ENCODE assay signal across 8 mouse cellular contexts in the genomic region with DNA sequence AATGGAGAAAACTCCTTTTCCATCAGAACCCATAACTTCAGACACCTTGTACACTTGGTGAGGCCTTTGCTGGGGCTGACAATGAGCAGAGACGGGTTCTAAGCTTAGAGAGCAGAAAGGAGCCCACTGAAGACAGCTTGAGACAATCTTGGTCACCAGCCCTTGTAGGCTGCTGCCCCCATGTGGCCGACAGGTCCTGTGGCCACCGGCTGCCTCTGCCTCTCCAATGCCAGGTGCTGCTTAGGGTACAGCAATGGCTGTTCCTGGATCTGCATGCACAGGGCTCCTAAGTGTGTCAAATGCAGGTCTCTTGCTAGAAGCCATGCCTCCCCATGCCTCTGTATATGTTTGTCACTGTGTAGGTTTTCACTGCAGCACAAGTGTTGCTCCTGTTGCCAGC. TPM values are rescaled to one million over a fixed set of nuclear protein-coding genes. Genes with fewer than 3 reads are reported as not detected.
DNase-seq lines count a peak whose midpoint lies in the region; ATAC-seq and TF ChIP-seq lines count a peak whose summit lies in the region.

No protein-coding gene starts in this region.

- no peaks in the 10 kb centered on the region for H3K27me3 ChIP-seq in Patski
- no peaks in the 10 kb centered on the region for H3K27me3 ChIP-seq in hindbrain, embryonic 15.5 days

- H3K9ac ChIP-seq in hindbrain, embryonic 15.5 days: no peak overlapping the region

- no peaks in the 10 kb centered on the region for H3K4me1 ChIP-seq in hindbrain, embryonic 15.5 days (replicated peaks)

- TF ChIP-seq CTCF in Patski (IDR thresholded peaks at IDR 0.05): peak; percentile 95

- CTCF ChIA-PET in Patski (lab: Charles Lee): interaction anchor here (1.0 to 4.2 kb wide), 4 partner anchors 14 to 105 kb away, joined by 3 to 33 read pairs (median 6); no protein-coding TSS in a partner anchor

- POLR2A ChIA-PET in Patski (lab: Charles Lee): no interaction called here

- peaks cover 65% of the 10 kb centered on the region for H3K36me3 ChIP-seq in hindbrain, embryonic 15.5 days

- ATAC-seq in Patski: peak; percentile 66
- ATAC-seq in hindbrain, embryonic 15.5 days (ENCODE audit: low FRiP score, low read depth): peak; percentile 78

- no peak for DNase-seq in Patski (ENCODE audit: low read depth, low spot score)
- DNase-seq in cerebellum, postnatal 10 days: peak; percentile 89 to 90
- peak; percentile 63 to 73 for DNase-seq in frontal cortex, postnatal 25 days (ENCODE audit: low spot score in 2 of 2)
- peak; percentile 36 for DNase-seq in left cerebral cortex, adult 11 months (ENCODE audit: low spot score)
- peak; percentile 85 to 89 for DNase-seq in lung, postnatal 4 days
- DNase-seq in right cerebral cortex, adult 2 months (ENCODE audit: low spot score in 2 of 2): peak; percentile 77 to 81
- peak; percentile 74 for DNase-seq in urinary bladder, postnatal 14 days (ENCODE audit: low spot score)

- H3K4me3 ChIP-seq in hindbrain, embryonic 15.5 days: no peak overlapping the region

- no peak overlapping the region for H3K27ac ChIP-seq in hindbrain, embryonic 15.5 days (replicated peaks)

- in situ Hi-C loops in Patski (cut with MboI; ENCODE audit: low pct_unique_long_range_greater_than_20kb): loop anchor here (5.0 to 10.0 kb wide), 2 partner anchors 99 to 191 kb away; no protein-coding TSS in a partner anchor

- no peak overlapping the region for H3K4me2 ChIP-seq in hindbrain, embryonic 15.5 days

- no peaks in the 10 kb centered on the region for H3K9me3 ChIP-seq in hindbrain, embryonic 15.5 days

- WGBS in hindbrain, embryonic 15.5 days: 27% methylated on average over 3 of the region's 3 CpGs

RNA-seq across cellular contexts. Expression of a gene that starts 47.0 kb away (rescaled TPM):
- 6.7 TPM for polyA plus RNA-seq in Patski (2021)
- 6.4 and 6.9 TPM in 2 replicates for polyA plus RNA-seq in hindbrain, embryonic 15.5 days (2015; fragmentation: Nextera tagmentation; extraction: Ambion mirVana)

RNA-seq across cellular contexts. Expression of a gene that starts 55.4 kb away (rescaled TPM):
- polyA plus RNA-seq in Patski (2021): 63.4 TPM
- 55.9 and 58.5 TPM in 2 replicates for polyA plus RNA-seq in hindbrain, embryonic 15.5 days (2015; fragmentation: Nextera tagmentation; extraction: Ambion mirVana)
